Mouse (Mus musculus) megakaryocyte, embryonic 14.5 days (primary cell): ENCODE measurements around the gene Isx. TPM values are rescaled to one million over a fixed set of nuclear protein-coding genes. Genes with fewer than 3 reads are reported as not detected.
A peak's percentile ranks its signal among the peaks of the same experiment; 100 is the strongest.

Experiments
- H3K27me3 ChIP-seq: replicated peaks from 2 replicates; pipeline ENCODE3; 2012; ENCODE audit warnings: inconsistent platforms
- H3K36me3 ChIP-seq: replicated peaks from 2 replicates; pipeline ENCODE3; 2012; ENCODE audit warnings: low read length, inconsistent platforms, mixed read lengths
- H3K4me1 ChIP-seq: 2 replicates; pipeline ENCODE4 v1.6.1; 2012; ENCODE audit warnings: inconsistent platforms
- H3K4me3 ChIP-seq: replicated peaks from 2 replicates; pipeline ENCODE3; 2012; ENCODE audit warnings: moderate library complexity, mild to moderate bottlenecking, inconsistent platforms
- H3K9me3 ChIP-seq: 2 replicates; pipeline ENCODE4 v1.6.1; 2012; ENCODE audit warnings: inconsistent platforms
- FLI1 ChIP-seq: IDR thresholded peaks from 2 replicates; pipeline ENCODE4 v1.6.1; 2012; ENCODE audit warnings: low read length, inconsistent platforms, mixed read lengths
- GATA1 ChIP-seq: IDR thresholded peaks from 3 replicates; pipeline ENCODE4 v1.6.1; 2012; ENCODE audit warnings: mixed read lengths, low read length, inconsistent platforms, borderline replicate concordance
- polyA plus RNA-seq: library from polyadenylated mRNA; stranded (reverse); fragments of >175 nt; gene quantifications from 2 replicates; pipeline ENCODE4 v1.2.3, GENCODE M21; 2012; ENCODE audit warnings: low replicate concordance; ENCODE audit not compliant: insufficient read depth

Gene Isx
- polyA plus RNA-seq, 1 experiment, result not detected

DNA sequence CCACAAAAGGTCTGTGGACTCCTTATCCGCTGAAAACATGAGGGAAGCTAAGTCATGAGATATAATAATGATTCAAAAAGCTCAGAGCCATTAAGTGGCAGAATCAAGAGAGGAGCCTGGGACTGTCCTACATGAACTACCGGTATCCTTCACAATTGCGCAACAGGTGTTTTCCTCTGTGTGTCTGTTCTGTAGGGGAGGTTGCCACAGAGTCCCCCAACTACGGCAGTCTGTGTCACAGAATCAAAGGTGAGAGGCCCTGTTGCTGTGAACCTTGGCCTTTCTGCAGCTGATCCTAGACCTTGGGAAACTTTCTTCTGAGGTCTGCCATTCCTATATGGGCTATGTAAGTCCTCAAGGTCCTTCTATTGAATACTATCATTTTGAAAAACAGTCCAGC is 13.7 kb upstream of the Isx start:
- no peaks in the 10 kb centered on the region for H3K4me1 ChIP-seq
- H3K9me3 ChIP-seq, result no peaks in the 10 kb centered on the region
- no peaks in the 10 kb centered on the region for H3K27me3 ChIP-seq
- H3K4me3 ChIP-seq, result no peak overlapping the region
- no peaks in the 10 kb centered on the region for H3K36me3 ChIP-seq
- TF ChIP-seq FLI1 (no peak), GATA1 (no peak)

DNA sequence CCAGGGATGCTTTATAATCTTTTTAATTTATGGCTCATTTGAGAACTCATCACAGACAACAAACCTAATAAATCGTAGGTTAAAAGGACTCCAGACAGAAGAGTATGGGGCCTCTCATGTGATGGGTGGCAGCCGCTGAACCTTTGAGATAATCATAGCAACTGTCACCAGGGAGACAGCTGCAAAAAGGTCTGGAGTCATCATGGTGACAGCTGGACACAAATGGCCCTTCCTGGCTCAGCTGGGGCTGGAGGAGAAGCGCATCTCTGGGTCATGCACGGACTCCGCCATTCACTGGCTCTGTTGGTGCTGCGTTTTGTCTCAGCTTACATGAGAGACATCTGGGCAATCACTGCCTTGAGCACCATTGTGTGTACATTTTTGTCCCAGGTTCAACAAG is 12.5 kb upstream of the Isx start:
- no peak for TF ChIP-seq GATA1
- TF ChIP-seq FLI1, result no peak
- Histone ChIP-seq H3K27me3 (no peaks in the 10 kb centered on the region), H3K9me3 (no peaks in the 10 kb centered on the region), H3K4me3 (no peak overlapping the region), H3K4me1 (no peaks in the 10 kb centered on the region), H3K36me3 (no peaks in the 10 kb centered on the region)

DNA sequence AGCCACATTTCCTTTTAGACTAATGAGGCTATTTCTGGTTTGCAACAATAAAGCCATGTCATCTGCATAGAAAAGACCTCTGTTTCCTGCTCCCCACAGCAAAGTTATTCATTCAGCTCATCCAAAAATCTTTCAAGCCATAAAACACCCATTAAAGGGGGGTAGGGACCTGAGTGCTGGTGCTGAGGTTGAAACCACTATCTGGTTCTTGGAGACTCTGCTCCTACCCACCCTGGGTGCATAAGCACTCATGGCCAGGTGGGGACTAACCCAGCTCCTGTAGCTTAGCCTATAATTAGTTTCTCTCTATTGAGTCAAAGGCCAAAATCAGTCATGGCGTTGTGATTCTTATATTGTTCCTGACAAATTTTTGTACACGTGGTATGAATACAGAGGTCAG is 10.4 kb upstream of the Isx start:
- Histone ChIP-seq H3K4me3 (no peak overlapping the region), H3K36me3 (no peaks in the 10 kb centered on the region), H3K9me3 (no peaks in the 10 kb centered on the region), H3K4me1 (no peaks in the 10 kb centered on the region), H3K27me3 (no peaks in the 10 kb centered on the region)
- no peak for TF ChIP-seq FLI1
- no peak for TF ChIP-seq GATA1

DNA sequence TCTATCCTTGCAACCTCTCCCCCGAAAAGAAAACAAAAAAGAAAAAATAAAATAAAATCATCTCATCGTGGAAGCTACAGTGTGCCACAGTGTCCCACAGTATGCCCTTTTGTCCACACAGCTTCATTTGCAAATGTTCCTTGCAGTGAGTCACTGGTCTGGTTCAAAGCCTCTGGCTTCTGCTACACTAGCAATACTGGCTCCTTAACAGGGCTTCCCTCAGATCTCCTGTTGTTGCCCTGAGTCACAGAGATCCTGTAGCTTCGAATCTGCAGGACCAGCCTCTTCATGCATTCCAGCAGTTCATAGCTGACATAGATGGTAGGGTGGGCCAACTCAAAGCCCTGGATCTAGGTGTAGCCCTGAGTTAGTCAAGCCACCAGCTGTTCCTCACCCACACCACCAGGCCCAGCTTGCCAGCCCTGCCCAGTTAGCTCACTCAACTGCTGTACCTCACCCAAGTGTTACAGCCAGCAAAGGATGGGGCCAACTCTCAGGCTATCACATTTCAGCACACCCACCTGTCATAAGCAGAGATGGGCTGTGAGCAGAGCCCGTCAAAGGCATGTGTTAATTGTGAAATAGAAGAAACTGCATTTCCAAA is 2.5 kb upstream of the Isx start:
- Histone ChIP-seq H3K27me3 (no peaks in the 10 kb centered on the region), H3K36me3 (no peaks in the 10 kb centered on the region), H3K9me3 (no peaks in the 10 kb centered on the region), H3K4me1 (no peaks in the 10 kb centered on the region), H3K4me3 (peak overlapping the region; percentile 4)
- TF ChIP-seq FLI1 (no peak), GATA1 (no peak)

DNA sequence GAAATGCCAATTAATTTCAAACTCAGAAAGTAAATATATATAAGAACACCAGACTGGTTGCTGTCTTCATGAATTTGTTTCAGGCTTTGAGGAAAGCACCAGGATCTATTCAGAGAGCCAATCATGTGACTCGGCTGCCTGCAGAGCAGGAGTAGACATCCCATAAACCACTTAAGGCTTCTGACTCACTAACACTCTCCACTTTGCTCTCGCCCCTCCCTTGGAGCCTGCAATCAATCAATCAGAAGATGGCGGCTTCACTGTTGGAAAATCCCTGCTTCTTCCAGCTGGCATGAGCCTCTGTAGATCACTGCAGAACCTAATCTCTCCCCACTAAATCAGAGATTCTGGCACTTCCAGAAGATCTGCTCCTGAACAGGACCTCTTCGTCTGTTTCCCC is 1.3 kb upstream of the Isx start:
- Histone ChIP-seq H3K27me3 (no peaks in the 10 kb centered on the region), H3K4me3 (no peak overlapping the region)
- TF ChIP-seq GATA1 (no peak), FLI1 (no peak)

DNA sequence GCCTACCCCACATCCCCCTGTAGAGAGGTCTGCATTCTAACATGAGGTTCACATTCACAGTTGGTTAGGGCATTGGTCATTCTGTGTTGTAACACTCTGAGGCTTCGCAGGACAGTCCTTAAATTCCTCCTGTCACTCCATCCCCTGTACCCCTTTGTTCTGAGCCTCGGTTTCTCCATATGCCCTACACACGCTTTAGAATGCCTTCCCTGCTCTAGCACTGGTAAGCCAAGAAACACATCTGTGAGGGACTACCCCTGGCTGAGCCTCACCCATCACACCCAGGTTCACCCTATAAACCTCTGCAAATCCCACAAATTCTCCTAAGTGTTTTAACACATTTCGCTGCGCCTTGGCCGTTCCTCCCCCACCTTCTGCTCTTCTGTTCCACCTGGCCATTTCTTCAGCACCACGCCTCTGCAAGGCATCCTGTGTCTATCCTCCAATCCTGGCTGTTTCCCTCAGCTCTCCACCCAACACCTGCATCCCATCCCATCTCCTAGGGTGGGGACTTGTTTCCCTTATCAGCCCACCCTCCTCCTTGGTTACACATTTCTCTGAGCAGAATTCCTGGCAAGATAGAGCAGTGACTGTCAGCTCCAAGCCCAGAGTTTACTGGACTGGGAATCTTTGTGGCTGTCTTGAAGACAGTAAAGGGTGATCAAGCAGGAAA is 686 bp upstream of the Isx start:
- TF ChIP-seq GATA1, result no peak
- no peak for TF ChIP-seq FLI1
- no peaks in the 10 kb centered on the region for H3K36me3 ChIP-seq
- no peaks in the 10 kb centered on the region for H3K9me3 ChIP-seq
- no peak overlapping the region for H3K4me3 ChIP-seq
- H3K27me3 ChIP-seq, result no peaks in the 10 kb centered on the region
- no peaks in the 10 kb centered on the region for H3K4me1 ChIP-seq

More for the DNA sequence above, 1.3 kb upstream of the Isx start:
- no peaks in the 10 kb centered on the region for H3K36me3 ChIP-seq
- no peaks in the 10 kb centered on the region for H3K9me3 ChIP-seq
- H3K4me1 ChIP-seq, result no peaks in the 10 kb centered on the region

DNA sequence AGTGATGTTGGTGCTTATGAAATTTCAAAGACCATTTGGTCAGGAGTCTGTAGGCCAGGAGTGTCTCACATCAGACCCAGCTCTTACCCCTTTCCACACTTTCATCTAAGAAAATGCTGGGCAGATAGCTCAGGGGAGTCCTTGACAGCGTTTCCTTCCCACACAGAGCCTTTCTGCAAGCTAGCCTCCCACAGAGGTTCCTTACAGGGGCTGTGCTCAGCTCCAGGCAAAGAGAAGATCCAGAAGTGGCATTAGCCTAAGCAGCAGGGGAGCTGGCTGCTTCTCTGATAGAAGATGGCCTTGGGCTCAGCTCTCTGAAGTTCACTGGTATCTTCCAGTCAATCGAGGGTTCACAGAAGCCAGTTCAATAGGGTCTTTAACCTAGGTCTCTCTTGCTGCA is 1.6 kb downstream of the Isx start:
- no peak for TF ChIP-seq FLI1
- no peak for TF ChIP-seq GATA1
- H3K36me3 ChIP-seq, result no peaks in the 10 kb centered on the region
- no peak overlapping the region for H3K4me3 ChIP-seq
- no peaks in the 10 kb centered on the region for H3K9me3 ChIP-seq
- H3K4me1 ChIP-seq, result no peaks in the 10 kb centered on the region
- no peaks in the 10 kb centered on the region for H3K27me3 ChIP-seq

DNA sequence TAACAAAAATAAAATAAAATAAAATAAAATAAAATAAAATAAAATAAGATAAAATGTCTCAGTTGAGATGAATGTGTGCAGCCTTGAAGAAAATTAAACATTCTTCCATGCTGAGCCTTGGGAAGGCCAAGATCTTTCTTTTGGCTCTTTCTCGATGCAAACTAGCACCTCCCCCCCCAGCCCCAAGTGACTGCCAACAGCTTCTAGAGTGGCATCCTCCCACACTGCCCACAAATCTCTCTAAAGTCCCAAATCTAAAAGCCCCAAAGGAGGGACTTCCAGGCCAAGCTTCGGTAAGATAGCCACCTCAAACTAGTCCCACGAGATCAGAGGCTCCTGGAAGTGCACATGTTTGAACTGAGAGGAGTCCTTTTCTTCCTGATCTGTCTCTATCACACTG is 5.7 kb downstream of the Isx start:
- no peaks in the 10 kb centered on the region for H3K4me1 ChIP-seq
- H3K36me3 ChIP-seq, result no peaks in the 10 kb centered on the region
- no peaks in the 10 kb centered on the region for H3K27me3 ChIP-seq
- H3K9me3 ChIP-seq, result no peaks in the 10 kb centered on the region
- TF ChIP-seq FLI1, result no peak
- no peak for TF ChIP-seq GATA1
- H3K4me3 ChIP-seq, result no peak overlapping the region

DNA sequence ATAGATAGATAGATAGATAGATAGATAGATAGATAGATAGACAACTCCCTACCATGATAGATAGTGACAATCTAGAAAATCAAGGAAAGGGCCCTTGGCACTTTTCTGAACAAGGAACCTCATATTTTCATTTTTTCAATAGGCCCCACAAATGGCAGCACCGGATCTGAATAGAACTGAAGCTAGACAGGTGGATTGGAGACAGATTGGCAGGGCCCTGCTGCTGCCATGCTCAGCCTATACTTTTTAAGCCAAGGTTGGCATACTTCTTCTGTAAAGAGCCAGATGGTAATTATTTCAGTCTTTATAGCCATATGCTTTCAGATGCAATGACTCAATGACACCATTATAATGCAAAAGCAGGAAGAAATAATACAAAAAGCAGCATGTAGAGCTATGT is 15.8 kb downstream of the Isx start:
- no peaks in the 10 kb centered on the region for H3K4me1 ChIP-seq
- no peaks in the 10 kb centered on the region for H3K9me3 ChIP-seq
- no peaks in the 10 kb centered on the region for H3K27me3 ChIP-seq
- H3K36me3 ChIP-seq, result no peaks in the 10 kb centered on the region
- no peak for TF ChIP-seq FLI1
- no peak for TF ChIP-seq GATA1
- no peak overlapping the region for H3K4me3 ChIP-seq

DNA sequence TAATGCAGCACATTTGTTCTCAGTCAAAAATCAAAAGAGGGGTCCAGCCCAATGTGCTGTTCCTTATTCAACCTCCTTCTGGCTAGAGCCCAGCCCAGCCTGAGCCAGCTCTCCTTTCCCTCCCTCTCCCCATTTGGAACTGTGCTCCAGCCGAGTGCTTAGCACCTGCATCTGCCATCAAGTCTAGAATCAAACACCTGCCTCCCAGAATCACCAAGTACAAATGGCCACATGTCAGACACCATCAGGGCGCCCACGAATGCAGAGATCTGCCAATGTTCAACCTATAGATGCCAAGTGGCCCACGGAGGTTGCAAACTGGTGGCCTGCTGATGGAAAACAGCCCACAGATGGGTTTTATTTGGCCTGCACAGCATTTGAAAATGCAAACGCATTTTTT is 18.1 kb downstream of the Isx start:
- TF ChIP-seq GATA1 (no peak), FLI1 (no peak)
- Histone ChIP-seq H3K36me3 (no peaks in the 10 kb centered on the region), H3K9me3 (no peaks in the 10 kb centered on the region), H3K27me3 (no peaks in the 10 kb centered on the region), H3K4me3 (no peak overlapping the region), H3K4me1 (no peaks in the 10 kb centered on the region)
